Mouse (Mus musculus) cerebellum, postnatal 36 days (tissue): ENCODE results near the gene Atn1.

Experiments used
- DNase-seq, 2 experiments: peaks; one replicate each; pipeline ENCODE4 v3.0.0; 2021 to 2022; ENCODE audit warnings: mixed read lengths in 2 of 2

Atn1 gene

GRCm38 (mm10) chr6:124708289-124708889, 47.9 kb downstream of the Atn1 start:
- DNase-seq = no peak

- no peak for DNase-seq
Measured at GRCm38 (mm10) chr6:124706061-124706627, 50.2 kb downstream of the Atn1 start.

- no peak for DNase-seq
Measured at GRCm38 (mm10) chr6:124704417-124704816, 51.9 kb downstream of the Atn1 start.

GRCm38 (mm10) chr6:124703789-124704188, 52.5 kb downstream of the Atn1 start:
- DNase-seq = no peak

- DNase-seq = peak; percentile 71 to 77
Measured at GRCm38 (mm10) chr6:124702784-124703103, 53.6 kb downstream of the Atn1 start.

GRCm38 (mm10) chr6:124702102-124702783, 54.1 kb downstream of the Atn1 start:
- no peak for DNase-seq

GRCm38 (mm10) chr6:124701338-124701737, 55.0 kb downstream of the Atn1 start:
- no peak for DNase-seq

GRCm38 (mm10) chr6:124699962-124700610, 56.2 kb downstream of the Atn1 start:
- peak in 1 of 2 experiments; percentile 40 for DNase-seq

GRCm38 (mm10) chr6:124699366-124699765, 57.0 kb downstream of the Atn1 start:
- DNase-seq = peak; percentile 29 to 42

GRCm38 (mm10) chr6:124698751-124699150, 57.6 kb downstream of the Atn1 start:
- no peak for DNase-seq

GRCm38 (mm10) chr6:124696441-124697150, 59.7 kb downstream of the Atn1 start:
- DNase-seq = no peak

- peak; percentile 59 to 68 for DNase-seq
Measured at GRCm38 (mm10) chr6:124694166-124694955, 62.0 kb downstream of the Atn1 start.

GRCm38 (mm10) chr6:124693243-124693981, 62.9 kb downstream of the Atn1 start:
- DNase-seq = no peak
